8 mouse cellular contexts compared by ENCODE assay signal in the genomic region with DNA sequence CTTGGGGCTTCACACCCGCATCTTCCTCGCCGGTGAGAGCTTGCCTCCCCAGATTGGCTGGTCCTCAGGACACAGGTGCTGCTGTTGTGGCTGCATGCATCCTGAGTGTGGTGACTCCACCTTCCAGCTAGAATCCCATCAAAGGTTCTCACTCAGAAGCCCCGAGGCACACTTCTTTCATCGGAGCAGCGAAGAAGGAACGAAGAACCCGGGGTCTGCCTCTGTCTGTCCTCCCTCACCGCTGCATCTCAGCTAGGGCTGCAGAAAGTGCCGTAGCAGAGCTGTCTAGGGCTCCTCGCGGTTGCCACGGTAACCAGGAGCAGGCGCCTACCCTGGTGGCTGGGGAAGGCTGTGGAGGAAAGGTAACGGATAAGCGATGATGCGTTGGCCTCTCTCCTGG. TPM values are rescaled to one million over a fixed set of nuclear protein-coding genes. Genes with fewer than 3 reads are reported as not detected.
DNase-seq lines count a peak whose midpoint lies in the region; ATAC-seq and TF ChIP-seq lines count a peak whose summit lies in the region.

A gene (minus strand): TSS at position 227 of the 400 bp plus-strand sequence.

- H3K4me2 ChIP-seq in hindbrain, embryonic 15.5 days: peak within 1 kb of the TSS; percentile 67

- peak within 1 kb of the TSS; percentile 96 for H3K27ac ChIP-seq in hindbrain, embryonic 15.5 days (replicated peaks)

- H3K27me3 ChIP-seq in C2C12 (ENCODE audit: control insufficient read depth, insufficient read depth, insufficient read length): no peaks in the 10 kb centered on the region
- H3K27me3 ChIP-seq in hindbrain, embryonic 15.5 days: no peaks in the 10 kb centered on the region

- peak; percentile 87 for ATAC-seq in hindbrain, embryonic 15.5 days (ENCODE audit: low FRiP score, low read depth)

- peak; percentile 33 for DNase-seq in Muller cell, postnatal 12 days (ENCODE audit: inconsistent ontology term)
- peak; percentile 82 to 84 for DNase-seq in cerebellum, postnatal 25 days
- peak; percentile 45 to 68 for DNase-seq in frontal cortex, postnatal 14 days (ENCODE audit: low spot score in 2 of 2)
- DNase-seq in liver: peak; percentile 28
- peak; percentile 64 for DNase-seq in retina, embryonic 14.5 days (ENCODE audit: low spot score)
- DNase-seq in c-Kit-positive CD71-positive TER-119-positive erythroid progenitor cells, embryonic 14.5 days (ENCODE audit: low spot score): no peak

- no peak within 1 kb of the TSS for H3K4me3 ChIP-seq in C2C12 (ENCODE audit: insufficient read depth, poor library complexity, severe bottlenecking)
- peak within 1 kb of the TSS; percentile 55 for H3K4me3 ChIP-seq in hindbrain, embryonic 15.5 days

- TF ChIP-seq CTCF in C2C12 (IDR thresholded peaks at IDR 0.05; ENCODE audit: control insufficient read depth, insufficient read depth, insufficient read length): no peak

- no peaks in the 10 kb centered on the region for H3K36me3 ChIP-seq in C2C12 (ENCODE audit: control insufficient read depth, insufficient read depth)
- H3K36me3 ChIP-seq in hindbrain, embryonic 15.5 days: no peaks in the 10 kb centered on the region

- H3K4me1 ChIP-seq in hindbrain, embryonic 15.5 days (replicated peaks): peaks cover 31% of the 10 kb centered on the region

- peak within 1 kb of the TSS; percentile 72 for H3K9ac ChIP-seq in hindbrain, embryonic 15.5 days

- WGBS in hindbrain, embryonic 15.5 days: under 1% methylated on average over 17 of the region's 17 CpGs

- H3K9me3 ChIP-seq in hindbrain, embryonic 15.5 days: no peaks in the 10 kb centered on the region

- no peaks in the 10 kb centered on the region for H3K79me3 ChIP-seq in C2C12 (ENCODE audit: low read depth)

- H3ac ChIP-seq in C2C12 (ENCODE audit: control insufficient read depth, insufficient read length, low read depth): no peak within 1 kb of the TSS

- no peaks in the 10 kb centered on the region for H3K79me2 ChIP-seq in C2C12 (ENCODE audit: control insufficient read depth, insufficient read depth)

TF ChIP-seq in C2C12, 6 proteins besides CTCF, POLR2A, EP300 and RAD21:
- TF ChIP-seq FOSL1 (IDR thresholded peaks at IDR 0.05; ENCODE audit: insufficient read depth, low read length, poor library complexity, severe bottlenecking) (no peak), CEBPB (IDR thresholded peaks at IDR 0.05; ENCODE audit: low read depth) (no peak), MYOD1 (IDR thresholded peaks at IDR 0.05; ENCODE audit: control insufficient read depth, insufficient read length, low read depth) (no peak)

RNA-seq across cellular contexts. Expression of the gene that starts here (rescaled TPM):
- 10.3 TPM for polyA plus RNA-seq in C2C12 (2012; fragmentation: generic; extraction: Trizol)
- 34.4 and 37.2 TPM in 2 replicates for polyA plus RNA-seq in hindbrain, embryonic 15.5 days (2015; fragmentation: Nextera tagmentation; extraction: Ambion mirVana)
